Mouse (Mus musculus): ENCODE results near the gene Radil. TPM values are rescaled to one million over a fixed set of nuclear protein-coding genes. Genes with fewer than 3 reads are reported as not detected.

Radil gene
- polyA plus RNA-seq, 1 experiment from 2014 or later, result 2.0 TPM

- no peak overlapping the region for H3K4me3 ChIP-seq (replicated peaks)
- no peak overlapping the region for H3K27ac ChIP-seq
- H3K9me3 ChIP-seq, result no peaks in the 10 kb centered on the region
- ATAC-seq (ENCODE audit: insufficient read depth, low FRiP score, low read depth), result peak; percentile 47; the same call in 1 of the 2 replicates
- H3K36me3 ChIP-seq, result no peaks in the 10 kb centered on the region
- H3K9ac ChIP-seq, result no peak overlapping the region
- H3K4me2 ChIP-seq, result no peak overlapping the region
- no peaks in the 10 kb centered on the region for H3K27me3 ChIP-seq (replicated peaks)
- 71% methylated on average over 10 of the region's 10 CpGs for WGBS
- peaks cover 3% of the 10 kb centered on the region; the same call in 1 of the 2 replicates for H3K4me1 ChIP-seq
Observed at GRCm38 (mm10) chr5:142500918-142501317, 50.0 kb downstream of the Radil start.

- Histone ChIP-seq H3K4me2 (no peak overlapping the region), H3K27me3 (replicated peaks) (no peaks in the 10 kb centered on the region), H3K9ac (no peak overlapping the region), H3K36me3 (no peaks in the 10 kb centered on the region), H3K27ac (no peak overlapping the region), H3K4me3 (replicated peaks) (no peak overlapping the region), H3K9me3 (no peaks in the 10 kb centered on the region), H3K4me1 (peaks cover 3% of the 10 kb centered on the region; the same call in 1 of the 2 replicates)
- WGBS, result 54% methylated on average over 3 of the region's 3 CpGs
- no peak for ATAC-seq (ENCODE audit: insufficient read depth, low FRiP score, low read depth)
Observed at GRCm38 (mm10) chr5:142498964-142499363, 51.9 kb downstream of the Radil start.

- H3K9ac ChIP-seq, result no peak overlapping the region
- 59% methylated on average over 14 of the region's 14 CpGs for WGBS
Observed at GRCm38 (mm10) chr5:142495321-142496096, 55.4 kb downstream of the Radil start.

GRCm38 (mm10) chr5:142493307-142493706 is 57.6 kb downstream of the Radil start:
- 74% methylated on average over 3 of the region's 3 CpGs for WGBS
- Histone ChIP-seq H3K4me2 (no peak overlapping the region), H3K27ac (no peak overlapping the region), H3K9ac (no peak overlapping the region), H3K4me3 (replicated peaks) (no peak overlapping the region), H3K27me3 (replicated peaks) (no peaks in the 10 kb centered on the region), H3K9me3 (no peaks in the 10 kb centered on the region), H3K36me3 (no peaks in the 10 kb centered on the region), H3K4me1 (no peaks in the 10 kb centered on the region)
- ATAC-seq (ENCODE audit: insufficient read depth, low FRiP score, low read depth), result no peak

More at GRCm38 (mm10) chr5:142495321-142496096, 55.4 kb downstream of the Radil start:
- Histone ChIP-seq H3K27ac (no peak overlapping the region), H3K4me2 (no peak overlapping the region), H3K36me3 (no peaks in the 10 kb centered on the region), H3K27me3 (replicated peaks) (no peaks in the 10 kb centered on the region), H3K4me1 (no peaks in the 10 kb centered on the region), H3K4me3 (replicated peaks) (no peak overlapping the region), H3K9me3 (no peaks in the 10 kb centered on the region)
- ATAC-seq (ENCODE audit: insufficient read depth, low FRiP score, low read depth), result no peak

- ATAC-seq (ENCODE audit: insufficient read depth, low FRiP score, low read depth), result no peak
- no peaks in the 10 kb centered on the region for H3K9me3 ChIP-seq
- H3K4me2 ChIP-seq, result no peak overlapping the region
- H3K27me3 ChIP-seq (replicated peaks), result no peaks in the 10 kb centered on the region
- no peaks in the 10 kb centered on the region for H3K4me1 ChIP-seq
- H3K9ac ChIP-seq, result no peak overlapping the region
- WGBS, result 67% methylated on average over 9 of the region's 9 CpGs
- no peak overlapping the region for H3K4me3 ChIP-seq (replicated peaks)
- H3K27ac ChIP-seq, result no peak overlapping the region
- H3K36me3 ChIP-seq, result no peaks in the 10 kb centered on the region
Observed at GRCm38 (mm10) chr5:142489955-142490707, 60.8 kb downstream of the Radil start.

- Histone ChIP-seq H3K27ac (no peak overlapping the region), H3K36me3 (no peaks in the 10 kb centered on the region), H3K4me3 (replicated peaks) (no peak overlapping the region), H3K27me3 (replicated peaks) (no peaks in the 10 kb centered on the region), H3K4me2 (no peak overlapping the region), H3K9ac (no peak overlapping the region), H3K9me3 (no peaks in the 10 kb centered on the region), H3K4me1 (no peaks in the 10 kb centered on the region)
- 49% methylated on average over 9 of the region's 9 CpGs for WGBS
- peak; percentile 23; the same call in 1 of the 2 replicates for ATAC-seq (ENCODE audit: insufficient read depth, low FRiP score, low read depth)
Observed at GRCm38 (mm10) chr5:142486654-142487053, 64.2 kb downstream of the Radil start.

- no peaks in the 10 kb centered on the region for H3K36me3 ChIP-seq
- no peak for ATAC-seq (ENCODE audit: insufficient read depth, low FRiP score, low read depth)
- no peak overlapping the region for H3K27ac ChIP-seq
- H3K4me2 ChIP-seq, result no peak overlapping the region
- H3K4me3 ChIP-seq (replicated peaks), result no peak overlapping the region
- H3K4me1 ChIP-seq, result peaks cover 4% of the 10 kb centered on the region; the same call in 1 of the 2 replicates
- no peaks in the 10 kb centered on the region for H3K27me3 ChIP-seq (replicated peaks)
- H3K9me3 ChIP-seq, result no peaks in the 10 kb centered on the region
- WGBS, result 89% methylated on average over 5 of the region's 5 CpGs
- H3K9ac ChIP-seq, result no peak overlapping the region
Observed at GRCm38 (mm10) chr5:142483581-142483980, 67.3 kb downstream of the Radil start.

GRCm38 (mm10) chr5:142482512-142482911 is 68.4 kb downstream of the Radil start:
- H3K4me2 ChIP-seq, result no peak overlapping the region
- no peaks in the 10 kb centered on the region for H3K9me3 ChIP-seq
- H3K4me3 ChIP-seq (replicated peaks), result no peak overlapping the region
- no peaks in the 10 kb centered on the region for H3K27me3 ChIP-seq (replicated peaks)
- H3K4me1 ChIP-seq, result peaks cover 4% of the 10 kb centered on the region; the same call in 1 of the 2 replicates
- no peak for ATAC-seq (ENCODE audit: insufficient read depth, low FRiP score, low read depth)
- 54% methylated on average over 2 of the region's 2 CpGs for WGBS
- no peak overlapping the region for H3K9ac ChIP-seq
- no peaks in the 10 kb centered on the region for H3K36me3 ChIP-seq
- H3K27ac ChIP-seq, result no peak overlapping the region

GRCm38 (mm10) chr5:142478829-142479435 is 72.0 kb downstream of the Radil start:
- Histone ChIP-seq H3K27me3 (replicated peaks) (no peaks in the 10 kb centered on the region), H3K36me3 (no peaks in the 10 kb centered on the region), H3K9me3 (no peaks in the 10 kb centered on the region), H3K9ac (no peak overlapping the region), H3K4me3 (replicated peaks) (peak overlapping the region; percentile 19; the same call in 1 of the 2 replicates), H3K4me1 (peaks cover 4% of the 10 kb centered on the region; the same call in 1 of the 2 replicates), H3K27ac (no peak overlapping the region), H3K4me2 (peak overlapping the region; percentile 47)
- peak; percentile 48; the same call in 1 of the 2 replicates for ATAC-seq (ENCODE audit: insufficient read depth, low FRiP score, low read depth)
- WGBS, result 30% methylated on average over 17 of the region's 17 CpGs

GRCm38 (mm10) chr5:142477866-142478615 is 72.9 kb downstream of the Radil start:
- Histone ChIP-seq H3K9ac (no peak overlapping the region), H3K4me1 (peaks cover 4% of the 10 kb centered on the region; the same call in 1 of the 2 replicates), H3K27ac (no peak overlapping the region), H3K27me3 (replicated peaks) (no peaks in the 10 kb centered on the region), H3K4me2 (no peak overlapping the region), H3K36me3 (no peaks in the 10 kb centered on the region), H3K4me3 (replicated peaks) (no peak overlapping the region), H3K9me3 (no peaks in the 10 kb centered on the region)
- WGBS, result 85% methylated on average over 5 of the region's 5 CpGs
- ATAC-seq (ENCODE audit: insufficient read depth, low FRiP score, low read depth), result no peak

- Histone ChIP-seq H3K9ac (no peak overlapping the region), H3K4me1 (peaks cover 4% of the 10 kb centered on the region; the same call in 1 of the 2 replicates), H3K9me3 (no peaks in the 10 kb centered on the region), H3K4me3 (replicated peaks) (no peak overlapping the region), H3K36me3 (peaks cover 2% of the 10 kb centered on the region; the same call in 1 of the 2 replicates), H3K4me2 (no peak overlapping the region), H3K27ac (no peak overlapping the region), H3K27me3 (replicated peaks) (no peaks in the 10 kb centered on the region)
- WGBS, result 84% methylated on average over 12 of the region's 12 CpGs
- ATAC-seq (ENCODE audit: insufficient read depth, low FRiP score, low read depth), result no peak
Observed at GRCm38 (mm10) chr5:142477346-142477745, 73.6 kb downstream of the Radil start.

Measured in stomach, embryonic 15.5 days (tissue).